Mouse (Mus musculus) small intestine, adult 2 months (tissue): ENCODE measurements around the gene Parp9.

Source experiments
- CTCF ChIP-seq: fragments of 200-500 bp; IDR thresholded peaks from 2 replicates; pipeline ENCODE4 v1.5.1; 2012; ENCODE audit warnings: low read depth, mild to moderate bottlenecking, control low read depth, inconsistent platforms, low read length, moderate library complexity, mixed read lengths; ENCODE audit not compliant: insufficient replicate concordance, insufficient read length; ENCODE audit errors: extremely low read depth
- POLR2A ChIP-seq: fragments of 200-500 bp; IDR thresholded peaks from 2 replicates; pipeline ENCODE4 v1.6.1; 2012; ENCODE audit warnings: low read depth, mild to moderate bottlenecking, control low read depth, inconsistent platforms, low read length, moderate library complexity

- TF ChIP-seq CTCF, result no peak
- TF ChIP-seq POLR2A, result no peak
Observed at GRCm38 (mm10) chr16:35906887-35907286, 31.4 kb upstream of the Parp9 start.
